Mouse (Mus musculus): ENCODE measurements around the gene S100a5.

DNA sequence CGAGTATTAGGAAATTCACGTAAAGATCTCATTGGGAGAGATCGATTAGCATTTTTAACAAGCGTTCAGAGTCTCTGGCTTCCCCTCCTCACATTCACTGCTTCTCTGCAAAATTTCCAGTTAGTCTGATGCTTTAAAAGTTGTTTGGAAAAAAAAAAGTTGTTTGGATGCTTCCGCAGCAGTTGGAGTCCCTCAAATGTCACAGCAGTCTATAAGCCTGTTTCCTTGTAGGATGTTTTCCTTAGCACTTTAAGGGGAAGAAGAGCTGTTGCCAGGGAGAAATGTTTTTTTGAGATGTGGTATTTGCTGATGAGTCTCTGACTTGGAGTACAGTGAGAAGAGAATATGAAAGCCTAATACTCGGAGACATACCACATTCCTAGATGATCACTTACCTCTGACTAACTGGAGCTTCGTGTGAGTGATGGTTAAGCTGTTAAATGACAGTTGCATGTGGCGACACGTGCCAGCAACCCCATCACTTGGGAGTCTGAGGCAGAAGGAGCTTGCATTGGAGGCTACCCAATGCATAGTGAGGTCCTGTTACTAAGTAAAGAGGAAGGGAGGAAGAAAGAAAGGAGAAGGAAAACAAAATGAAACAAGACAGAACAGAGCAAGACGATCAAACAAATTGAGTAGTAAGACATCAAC lies 31.8 kb upstream of the S100a5 start:
- TF ChIP-seq EP300 (IDR thresholded peaks at IDR 0.05; ENCODE audit: low read length) (no peak), HCFC1 (IDR thresholded peaks at IDR 0.05; ENCODE audit: low read depth, low read length) (no peak), POLR2A (IDR thresholded peaks at IDR 0.05; ENCODE audit: low read depth, low read length) (no peak), E2F4 (IDR thresholded peaks at IDR 0.05; ENCODE audit: insufficient replicate concordance, low read depth, low read length) (no peak), ZNF384 (IDR thresholded peaks at IDR 0.05; ENCODE audit: low read depth, low read length) (no peak)

All from CH12.LX (cell line).